Mouse (Mus musculus) lung, postnatal 0 days (tissue): ENCODE measurements around the gene Rnf182. TPM values are rescaled to one million over a fixed set of nuclear protein-coding genes. Genes with fewer than 3 reads are reported as not detected.

Experiments
- ATAC-seq: fragments of 200-750 bp; cut with Nextera tagmentation; 2 replicates; pipeline ENCODE4 v1.8.0; 2017; ENCODE audit warnings: moderate library complexity
- DNase-seq: peaks from one replicate; pipeline ENCODE4 v3.0.0-alpha.2; 2016; ENCODE audit warnings: low spot score
- H3K27ac ChIP-seq: fragments of 300-500 bp; sonication (generic); 2 replicates; pipeline ENCODE4 v1.5.1; 2014; ENCODE audit warnings: antibody characterized with exemption, mild to moderate bottlenecking, low read length, mixed read lengths
- H3K27me3 ChIP-seq: fragments of 300-500 bp; sonication (generic); replicated peaks from 2 replicates; pipeline ENCODE4 v1.6.1; 2014; ENCODE audit warnings: low read length, mixed read lengths; ENCODE audit not compliant: insufficient read depth
- H3K36me3 ChIP-seq: fragments of 300-500 bp; sonication (generic); 2 replicates; pipeline ENCODE4 v1.6.1; 2014; ENCODE audit warnings: low read length, mixed read lengths; ENCODE audit not compliant: insufficient read depth
- H3K4me1 ChIP-seq: fragments of 300-500 bp; sonication (generic); 2 replicates; pipeline ENCODE4 v1.6.1; 2014; ENCODE audit warnings: antibody characterized with exemption, low read depth, low read length, mixed read lengths; ENCODE audit not compliant: insufficient read depth
- H3K4me2 ChIP-seq: fragments of 300-500 bp; sonication (generic); replicated peaks from 2 replicates; pipeline ENCODE4 v1.6.1; 2014; ENCODE audit warnings: low read depth, mild to moderate bottlenecking, low read length, moderate library complexity, mixed read lengths
- H3K4me3 ChIP-seq: fragments of 300-500 bp; sonication (generic); 2 replicates; pipeline ENCODE4 v1.5.1; 2014; ENCODE audit warnings: low read depth, low read length
- H3K9ac ChIP-seq: fragments of 300-500 bp; sonication (generic); replicated peaks from 2 replicates; pipeline ENCODE4 v1.6.1; 2014; ENCODE audit warnings: low read depth, mild to moderate bottlenecking
- H3K9me3 ChIP-seq: fragments of 300-500 bp; sonication (generic); 2 replicates; pipeline ENCODE4 v1.6.1; 2016; ENCODE audit warnings: low read length, mixed read lengths
- CTCF ChIP-seq: IDR thresholded peaks from 2 replicates; pipeline ENCODE4 v1.5.1; 2016; ENCODE audit warnings: antibody characterized with exemption, mild to moderate bottlenecking
- EP300 ChIP-seq: IDR thresholded peaks from 2 replicates; pipeline ENCODE4 v1.6.1; 2016; ENCODE audit warnings: antibody characterized with exemption, mild to moderate bottlenecking, control low read depth
- WGBS: fragments of 180-500 bp; shearing (Covaris S2); extraction: QIAGEN DNeasy Blood & Tissue Kit; methylation state at CpG from one replicate; pipeline ENCODE4 v1.1.7; 2014; 5-methylcytosine and 5-hydroxymethylcytosine counted together
- polyA plus RNA-seq: library from polyadenylated mRNA; unstranded; fragments of >200 nt; fragmentation: Nextera tagmentation; extraction: Ambion mirVana; gene quantifications from 2 replicates; pipeline ENCODE4 v1.2.1, GENCODE M21; 2015

Rnf182 gene
- polyA plus RNA-seq, 1 experiment from 2014 or later: 0.37 TPM

DNA sequence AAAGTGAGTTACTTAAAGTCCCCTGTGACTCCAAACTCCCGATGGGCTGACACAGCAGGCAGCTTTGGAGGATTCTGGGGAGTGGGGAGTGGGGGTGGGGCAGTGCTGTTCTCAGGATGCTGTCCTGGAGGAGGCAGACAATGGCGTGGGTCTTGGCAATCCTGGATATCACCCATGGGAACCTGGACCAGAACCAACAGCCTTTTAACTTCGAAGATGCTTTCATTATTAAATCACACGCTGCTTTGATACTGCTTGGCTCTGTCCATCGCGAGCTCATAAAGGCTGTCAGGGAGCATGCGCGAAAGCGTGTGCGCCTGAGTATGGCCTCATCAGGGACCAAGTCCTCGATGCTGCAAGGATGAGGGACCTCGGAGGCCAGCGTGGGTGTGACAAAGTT is 12.5 kb upstream of the Rnf182 start:
- no peaks in the 10 kb centered on the region for H3K9me3 ChIP-seq
- no peak overlapping the region for H3K4me3 ChIP-seq
- H3K36me3 ChIP-seq: no peaks in the 10 kb centered on the region
- H3K4me1 ChIP-seq: no peaks in the 10 kb centered on the region
- TF ChIP-seq CTCF (no peak), EP300 (no peak)
- ATAC-seq: no peak
- no peaks in the 10 kb centered on the region for H3K27me3 ChIP-seq
- no peak overlapping the region for H3K4me2 ChIP-seq
- WGBS: 59% methylated on average over 13 of the region's 13 CpGs
- H3K9ac ChIP-seq: no peak overlapping the region
- H3K27ac ChIP-seq: no peak overlapping the region
- DNase-seq: no peak

DNA sequence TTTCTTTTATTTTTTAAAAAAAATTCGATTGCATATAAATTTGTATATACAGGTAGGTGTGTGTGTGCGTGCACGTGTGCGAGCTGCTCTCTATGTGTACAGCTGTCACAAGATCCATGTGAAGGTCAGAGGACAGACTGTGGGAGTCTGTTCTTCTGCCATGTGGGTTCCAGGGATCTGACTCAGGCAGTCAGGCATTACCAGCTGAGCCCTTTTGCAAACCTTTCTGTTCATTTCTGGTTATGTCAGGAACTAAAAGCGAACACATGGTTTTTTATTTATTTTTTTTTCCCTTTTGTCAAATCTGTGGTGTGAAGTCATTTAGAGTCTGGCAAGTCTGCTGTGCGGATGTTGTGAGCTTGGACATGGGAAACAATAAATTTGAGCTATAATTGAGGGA is 6.7 kb upstream of the Rnf182 start:
- no peaks in the 10 kb centered on the region for H3K36me3 ChIP-seq
- H3K27ac ChIP-seq: no peak overlapping the region
- no peak for TF ChIP-seq EP300
- no peak for TF ChIP-seq CTCF
- no peaks in the 10 kb centered on the region for H3K4me1 ChIP-seq
- no peak overlapping the region for H3K4me3 ChIP-seq
- no peak overlapping the region for H3K4me2 ChIP-seq
- no peaks in the 10 kb centered on the region for H3K9me3 ChIP-seq
- H3K9ac ChIP-seq: no peak overlapping the region
- H3K27me3 ChIP-seq: no peaks in the 10 kb centered on the region
- DNase-seq: no peak
- WGBS: 77% methylated on average over 6 of the region's 6 CpGs
- no peak for ATAC-seq

DNA sequence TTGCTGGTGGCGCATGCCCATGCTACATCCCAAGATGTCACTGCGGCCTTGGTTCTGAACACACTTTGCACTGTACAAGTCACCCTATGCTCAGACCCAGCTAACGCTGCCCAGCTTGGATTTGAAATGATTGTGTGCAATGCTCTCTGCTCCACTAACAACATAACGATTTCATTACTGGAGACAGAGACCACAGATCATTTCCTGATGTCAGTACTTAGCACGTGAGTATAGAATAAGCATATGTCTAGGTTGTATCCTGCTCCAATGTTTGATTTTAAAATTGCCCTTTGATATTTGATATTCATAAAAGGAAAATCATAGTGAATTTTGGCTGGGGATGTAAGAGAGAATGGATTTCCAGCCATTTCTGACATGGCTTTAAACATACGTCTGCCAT is 3.5 kb upstream of the Rnf182 start:
- H3K9me3 ChIP-seq: no peaks in the 10 kb centered on the region
- ATAC-seq: no peak
- H3K27ac ChIP-seq: no peak overlapping the region
- DNase-seq: no peak
- no peaks in the 10 kb centered on the region for H3K36me3 ChIP-seq
- 72% methylated on average over 6 of the region's 6 CpGs for WGBS
- no peak for TF ChIP-seq EP300
- H3K27me3 ChIP-seq: no peaks in the 10 kb centered on the region
- H3K4me3 ChIP-seq: no peak overlapping the region
- no peak overlapping the region for H3K4me2 ChIP-seq
- no peaks in the 10 kb centered on the region for H3K4me1 ChIP-seq
- H3K9ac ChIP-seq: no peak overlapping the region

DNA sequence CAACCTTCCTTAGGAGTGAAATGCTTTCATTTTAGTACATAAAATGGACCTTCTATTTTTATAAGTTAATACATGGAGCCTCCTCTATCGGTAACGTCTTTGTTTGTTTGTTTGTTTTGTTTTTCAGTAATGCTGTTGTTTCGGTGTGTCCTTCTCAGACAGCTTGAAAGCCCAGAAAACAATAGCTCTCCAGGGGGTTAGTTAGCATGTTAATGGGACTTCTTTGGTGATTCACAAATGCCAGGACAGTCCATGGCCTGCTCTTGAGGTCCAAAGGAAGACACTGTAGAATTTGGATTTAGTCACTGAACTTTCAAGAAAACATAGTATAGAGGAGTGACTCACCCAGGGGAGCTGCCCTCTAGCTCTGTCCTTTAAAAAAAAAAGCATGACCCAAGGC is 843 bp upstream of the Rnf182 start:
- Histone ChIP-seq H3K27ac (no peak overlapping the region), H3K9me3 (no peaks in the 10 kb centered on the region), H3K4me2 (no peak overlapping the region), H3K27me3 (no peaks in the 10 kb centered on the region), H3K4me1 (no peaks in the 10 kb centered on the region), H3K4me3 (no peak overlapping the region), H3K9ac (no peak overlapping the region), H3K36me3 (no peaks in the 10 kb centered on the region)
- DNase-seq: no peak
- 85% methylated on average over 3 of the region's 3 CpGs for WGBS
- no peak for TF ChIP-seq CTCF
- no peak for TF ChIP-seq EP300
- ATAC-seq: no peak

DNA sequence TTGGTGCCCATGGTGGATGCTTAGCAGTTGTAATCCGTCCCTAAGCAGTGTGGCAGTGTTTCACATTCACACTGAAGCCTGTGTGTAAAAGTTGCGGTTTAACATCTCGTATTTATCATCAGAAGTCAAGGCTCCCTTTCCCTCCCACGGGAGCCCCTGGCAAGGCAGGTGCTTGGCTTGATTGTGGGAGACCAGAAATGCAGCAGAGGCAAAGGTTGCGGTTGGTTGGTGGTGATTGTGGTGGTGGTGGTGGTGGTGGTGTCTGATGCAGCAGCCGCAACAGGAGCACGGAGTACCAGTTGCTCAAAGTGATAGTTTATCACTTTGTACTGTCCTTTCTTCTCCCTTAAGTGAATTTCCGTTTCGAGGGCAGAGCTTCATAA is 325 bp upstream of the Rnf182 start:
- no peak overlapping the region; the same call in 1 of the 2 replicates for H3K9ac ChIP-seq

DNA sequence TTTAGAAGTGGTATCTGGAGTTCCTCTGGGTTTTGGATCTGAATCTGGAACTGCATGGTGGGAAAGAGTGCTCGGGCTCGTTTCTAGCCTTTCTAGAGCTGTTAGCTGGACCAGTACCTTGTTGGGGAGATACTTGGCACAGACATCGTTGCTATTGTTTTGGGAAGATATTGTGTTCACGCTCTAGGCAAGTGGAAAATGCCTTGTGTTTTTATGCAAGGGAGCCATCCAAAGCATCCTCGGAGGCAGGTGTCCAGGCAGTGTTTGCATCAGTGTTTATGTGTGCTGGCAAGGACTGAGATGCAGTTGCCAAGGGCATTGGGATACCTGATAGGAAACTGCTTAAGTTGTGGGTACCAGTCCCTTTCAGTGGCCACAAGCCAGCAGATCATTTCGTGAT is 1.0 kb downstream of the Rnf182 start:
- no peaks in the 10 kb centered on the region for H3K36me3 ChIP-seq
- WGBS: 29% methylated on average over 6 of the region's 6 CpGs
- H3K4me2 ChIP-seq: peak overlapping the region; percentile 92; the same call in 1 of the 2 replicates
- no peak for ATAC-seq
- H3K9ac ChIP-seq: no peak overlapping the region
- no peak for DNase-seq
- TF ChIP-seq EP300 (no peak), CTCF (no peak)
- no peak overlapping the region for H3K27ac ChIP-seq
- H3K27me3 ChIP-seq: no peaks in the 10 kb centered on the region
- no peaks in the 10 kb centered on the region for H3K4me1 ChIP-seq
- H3K4me3 ChIP-seq: peak overlapping the region; percentile 48
- H3K9me3 ChIP-seq: no peaks in the 10 kb centered on the region

More for the DNA sequence above, 325 bp upstream of the Rnf182 start:
- 31% methylated on average over 9 of the region's 9 CpGs for WGBS
- Histone ChIP-seq H3K27me3 (no peaks in the 10 kb centered on the region), H3K9me3 (no peaks in the 10 kb centered on the region), H3K4me2 (peak overlapping the region; percentile 92), H3K36me3 (no peaks in the 10 kb centered on the region), H3K4me3 (peak overlapping the region; percentile 48), H3K4me1 (no peaks in the 10 kb centered on the region), H3K27ac (no peak overlapping the region)
- TF ChIP-seq CTCF: no peak
- no peak for TF ChIP-seq EP300
- ATAC-seq (no peak), DNase-seq (no peak)

DNA sequence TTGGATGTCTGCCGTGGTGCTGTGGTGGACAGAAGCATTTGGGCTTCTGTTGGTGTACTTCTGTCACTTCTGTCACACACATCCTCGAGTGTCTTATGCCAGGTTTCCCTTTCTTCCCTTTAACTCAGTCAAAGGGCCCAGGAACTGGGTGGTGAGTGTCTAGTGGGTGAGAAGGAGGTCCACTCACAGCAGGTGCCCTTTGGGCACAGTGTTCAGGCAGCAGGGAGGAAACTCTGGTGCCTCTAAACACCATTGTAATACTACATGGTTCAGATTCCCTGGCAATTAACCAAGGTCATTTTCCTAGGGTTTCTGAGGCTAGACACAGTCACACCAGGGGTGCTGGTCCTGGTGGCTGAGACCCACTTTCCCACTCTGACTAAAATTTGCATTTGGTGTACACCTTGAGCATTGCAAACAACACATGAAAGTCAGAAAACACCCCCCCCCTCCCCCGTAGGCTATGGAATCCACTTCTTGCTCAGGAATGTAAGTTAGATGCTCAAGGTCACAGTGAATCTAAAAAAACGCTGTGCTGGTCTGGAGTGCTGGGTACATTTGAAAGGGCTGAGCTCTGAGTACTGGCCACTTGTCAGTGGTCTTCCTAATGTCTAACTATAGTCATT is 4.2 kb downstream of the Rnf182 start:
- Histone ChIP-seq H3K9ac (no peak overlapping the region), H3K4me3 (no peak overlapping the region), H3K27ac (no peak overlapping the region), H3K36me3 (no peaks in the 10 kb centered on the region), H3K9me3 (no peaks in the 10 kb centered on the region), H3K4me1 (no peaks in the 10 kb centered on the region), H3K4me2 (no peak overlapping the region), H3K27me3 (no peaks in the 10 kb centered on the region)
- DNase-seq (no peak), ATAC-seq (no peak)
- TF ChIP-seq EP300 (no peak), CTCF (no peak)
- WGBS: 51% methylated on average over 4 of the region's 4 CpGs
